Mouse (Mus musculus): Measurements from ENCODE around the gene Camk2n1. TPM values are rescaled to one million over a fixed set of nuclear protein-coding genes. Genes with fewer than 3 reads are reported as not detected.
A peak's percentile ranks its signal among the peaks of the same experiment; 100 is the strongest.

Gene Camk2n1
- total RNA-seq, 2 experiments from 2014 or later, result 12.3 to 12.6 TPM

DNA sequence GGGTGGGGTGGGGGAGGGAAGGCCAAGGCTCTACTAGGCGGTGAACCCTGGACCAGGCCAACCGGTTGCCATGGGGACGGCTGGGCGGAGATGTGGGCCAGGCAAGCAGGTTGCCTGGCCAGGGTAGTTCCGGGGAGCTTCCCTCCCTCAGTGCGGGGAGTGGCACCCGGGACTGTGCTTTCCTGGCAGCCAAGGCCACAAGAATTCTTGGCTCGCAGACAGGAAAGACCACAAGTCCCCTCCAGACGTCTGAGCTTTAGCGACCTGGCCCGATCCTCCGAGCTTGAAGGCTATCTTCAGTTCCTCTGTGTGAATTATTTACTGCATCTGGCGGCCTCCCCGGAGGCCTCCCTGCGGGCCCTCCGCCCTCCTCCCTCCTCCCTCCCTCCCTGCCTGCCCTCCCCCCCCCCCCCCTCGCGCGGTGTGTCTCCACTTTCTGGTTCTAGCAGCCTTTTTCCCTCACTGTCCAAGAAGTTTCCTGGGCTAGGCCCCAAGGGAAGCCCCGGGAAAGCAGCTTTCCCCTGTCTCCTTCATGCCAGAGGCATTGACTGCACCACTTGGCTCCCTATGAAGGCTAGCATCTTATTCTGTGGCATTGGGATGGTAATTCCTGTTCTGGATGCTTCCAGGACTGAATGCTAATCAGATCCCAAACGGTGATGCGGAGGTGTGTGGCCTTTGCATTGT, 10.7 kb downstream of the Camk2n1 start:
- peak; percentile 64 to 67 for DNase-seq

DNA sequence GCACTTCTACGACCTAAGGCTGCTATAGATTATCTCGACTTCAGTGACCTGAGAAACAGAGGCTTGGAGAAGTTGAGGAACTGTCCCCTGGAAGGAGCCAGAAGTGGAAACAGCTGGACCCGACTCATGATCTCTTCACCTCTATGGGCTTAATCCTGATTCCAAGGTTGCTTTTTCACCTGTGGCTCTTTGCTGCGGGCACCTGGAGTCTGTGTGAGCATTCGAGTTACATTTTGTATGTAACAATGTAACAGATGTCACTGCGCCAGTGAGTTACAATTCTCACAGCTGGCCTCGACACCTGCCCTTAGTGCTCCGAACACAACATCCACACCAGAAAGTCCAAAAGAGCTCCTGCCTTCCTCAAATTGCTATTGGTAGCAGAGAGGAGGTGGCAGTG, 11.3 kb downstream of the Camk2n1 start:
- DNase-seq, result no peak

DNA sequence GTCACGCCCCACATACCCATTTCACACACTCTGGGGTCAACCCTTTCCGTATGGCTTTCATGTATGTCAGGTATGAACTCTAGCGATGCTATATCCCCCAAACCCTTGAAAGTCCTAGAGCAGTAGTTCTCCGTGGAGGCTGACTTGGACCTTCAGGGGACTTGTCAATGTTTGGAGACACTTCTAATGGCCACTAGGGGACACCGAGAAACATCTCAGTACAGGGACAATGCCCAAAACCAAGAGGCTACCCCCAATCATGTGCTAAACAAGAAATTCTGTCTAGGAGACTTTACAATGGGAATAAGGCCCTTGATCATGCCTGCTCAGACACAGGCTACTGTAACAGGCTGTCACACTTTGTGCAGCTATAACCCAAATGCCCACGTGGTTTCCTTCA, 12.6 kb downstream of the Camk2n1 start:
- no peak for DNase-seq

- no peak for DNase-seq
These were observed 13.3 kb downstream of the Camk2n1 start for GRCm38 (mm10) chr4:138467451-138467850.

GRCm38 (mm10) chr4:138469080-138469479, 15.0 kb downstream of the Camk2n1 start:
- DNase-seq, result peak; percentile 48 to 55

DNA sequence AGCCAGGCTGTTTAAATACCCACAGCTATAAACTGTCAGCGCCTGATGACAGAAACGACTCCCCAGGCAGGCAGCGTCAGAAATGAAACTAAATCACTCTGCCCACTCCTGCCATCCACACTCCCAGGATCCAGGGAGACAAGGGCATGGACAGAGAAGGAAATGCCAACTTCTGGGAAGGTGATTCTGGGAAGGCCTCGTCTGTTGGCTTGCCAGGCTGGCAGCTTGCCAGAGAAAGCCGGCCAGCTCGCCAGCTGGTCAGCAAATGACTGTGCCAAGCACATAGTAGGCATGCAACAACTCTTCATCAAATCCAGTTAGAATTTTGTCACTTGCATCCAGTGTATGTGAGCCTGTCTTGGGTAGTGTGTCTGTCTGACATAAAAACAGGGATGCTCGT, 17.1 kb downstream of the Camk2n1 start:
- DNase-seq, result no peak

GRCm38 (mm10) chr4:138479595-138479994, 25.5 kb downstream of the Camk2n1 start:
- no peak for DNase-seq

GRCm38 (mm10) chr4:138480962-138481361, 26.8 kb downstream of the Camk2n1 start:
- no peak for DNase-seq

GRCm38 (mm10) chr4:138482721-138483120, 28.6 kb downstream of the Camk2n1 start:
- no peak for DNase-seq

DNA sequence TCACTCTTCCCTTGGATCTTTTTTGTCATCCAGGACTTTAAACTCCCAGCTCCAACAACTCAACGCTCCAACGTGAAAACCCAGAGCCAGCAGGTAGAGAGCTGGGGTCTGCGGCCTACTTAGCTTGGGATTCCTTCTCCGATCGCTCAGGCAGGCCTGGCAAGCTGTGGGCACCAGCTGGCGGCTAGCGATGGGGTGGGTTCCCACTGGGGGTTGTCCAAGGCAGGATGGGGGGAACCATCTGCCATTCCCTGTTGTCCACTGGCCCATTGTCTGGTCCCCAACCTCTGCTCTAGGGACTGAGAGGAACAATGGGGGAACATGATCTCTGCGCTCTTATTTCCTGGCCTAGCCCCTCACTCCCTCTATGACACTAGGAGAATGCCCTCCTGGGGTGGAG, 34.1 kb downstream of the Camk2n1 start:
- DNase-seq, result no peak

DNA sequence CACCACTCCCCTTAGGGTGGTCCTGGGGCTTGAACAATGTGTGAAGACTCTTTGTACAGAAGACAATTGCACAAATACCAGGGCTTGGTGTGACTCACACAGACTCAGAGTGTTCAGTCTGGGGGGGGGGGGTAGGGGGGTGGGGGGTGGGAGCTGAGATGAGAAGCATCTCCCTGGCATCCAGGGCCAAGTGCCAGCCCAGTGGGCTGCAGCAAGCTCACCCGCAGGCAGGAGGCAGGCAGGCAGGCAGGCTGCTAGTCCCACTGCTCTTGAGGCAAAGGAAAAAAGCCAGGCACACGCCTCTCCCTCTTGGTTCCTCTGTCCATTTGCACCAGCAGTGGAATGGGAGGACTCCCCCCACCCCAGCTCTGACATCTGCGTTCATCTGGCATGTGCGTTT, 37.0 kb downstream of the Camk2n1 start:
- no peak for DNase-seq

GRCm38 (mm10) chr4:138493161-138494001, 39.3 kb downstream of the Camk2n1 start:
- DNase-seq, result peak; percentile 88 to 90

DNA sequence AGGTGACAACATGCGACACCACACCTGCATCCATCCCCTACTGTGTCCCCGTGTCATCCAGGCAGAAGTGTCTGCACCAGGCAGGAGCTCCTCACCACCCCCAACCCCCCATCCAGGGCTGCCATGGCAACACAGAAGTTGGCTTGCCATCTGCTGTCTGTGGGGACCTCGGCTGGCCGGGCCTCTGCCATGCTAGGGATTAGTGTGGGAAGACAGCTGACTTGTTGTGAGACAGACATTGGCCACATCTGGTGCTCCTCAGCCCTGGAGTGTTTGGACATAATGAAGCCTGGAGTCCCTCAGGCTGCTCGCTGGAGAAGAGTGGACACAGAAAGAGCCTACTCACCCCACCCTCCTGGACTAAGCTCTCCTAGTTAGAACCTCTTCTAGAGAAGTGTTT, 40.8 kb downstream of the Camk2n1 start:
- DNase-seq, result peak; percentile 40 to 54

GRCm38 (mm10) chr4:138495775-138496174, 41.7 kb downstream of the Camk2n1 start:
- DNase-seq, result peak; percentile 29 to 35

- DNase-seq, result peak in 1 of 2 experiments; percentile 7
These were observed 42.8 kb downstream of the Camk2n1 start for GRCm38 (mm10) chr4:138496746-138497520.

DNA sequence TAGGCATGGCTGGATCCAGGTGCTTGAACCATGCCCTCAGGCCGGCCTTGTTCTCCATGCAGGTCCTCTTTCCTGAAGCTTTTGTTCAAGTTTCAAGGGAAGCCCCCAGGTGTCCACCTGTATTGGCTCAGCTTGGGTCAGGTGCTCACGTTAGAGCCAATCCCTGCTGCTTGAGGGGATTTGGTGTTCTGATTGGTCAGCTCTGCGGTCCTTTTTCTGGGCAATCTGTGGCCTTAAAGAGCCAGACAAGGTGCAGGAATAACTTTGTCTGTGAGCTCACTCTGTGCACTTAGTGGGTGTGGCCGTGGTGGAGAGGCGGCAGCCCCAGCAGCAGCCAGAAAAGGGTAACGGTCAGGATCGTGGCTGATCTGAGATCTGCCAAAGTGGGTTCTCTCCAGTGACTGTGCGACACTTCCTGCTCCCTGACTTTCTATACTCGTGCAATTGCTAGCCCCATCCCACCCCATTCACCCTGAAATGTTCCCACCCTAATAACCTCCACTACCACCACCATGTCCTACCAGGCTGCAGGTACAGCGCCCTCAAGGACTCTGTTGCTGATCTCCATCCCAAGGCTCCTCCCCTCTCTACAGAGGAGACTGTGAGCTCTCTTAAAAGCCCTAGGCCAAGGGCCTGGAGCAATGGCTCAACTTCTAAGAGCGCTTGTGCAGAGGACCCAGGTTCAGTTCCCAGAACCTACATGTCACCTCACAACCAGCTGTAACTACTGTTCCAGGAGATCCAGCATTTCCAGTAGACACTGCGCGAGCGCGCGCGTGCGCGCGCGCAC, 45.9 kb downstream of the Camk2n1 start:
- no peak for DNase-seq

- DNase-seq, result no peak
These were observed 46.9 kb downstream of the Camk2n1 start for GRCm38 (mm10) chr4:138501048-138501447.

- peak; percentile 34 to 68 for DNase-seq
These were observed 50.6 kb downstream of the Camk2n1 start for GRCm38 (mm10) chr4:138504632-138505101.

GRCm38 (mm10) chr4:138505171-138505870, 51.2 kb downstream of the Camk2n1 start:
- DNase-seq, result peak; percentile 16 to 63

DNA sequence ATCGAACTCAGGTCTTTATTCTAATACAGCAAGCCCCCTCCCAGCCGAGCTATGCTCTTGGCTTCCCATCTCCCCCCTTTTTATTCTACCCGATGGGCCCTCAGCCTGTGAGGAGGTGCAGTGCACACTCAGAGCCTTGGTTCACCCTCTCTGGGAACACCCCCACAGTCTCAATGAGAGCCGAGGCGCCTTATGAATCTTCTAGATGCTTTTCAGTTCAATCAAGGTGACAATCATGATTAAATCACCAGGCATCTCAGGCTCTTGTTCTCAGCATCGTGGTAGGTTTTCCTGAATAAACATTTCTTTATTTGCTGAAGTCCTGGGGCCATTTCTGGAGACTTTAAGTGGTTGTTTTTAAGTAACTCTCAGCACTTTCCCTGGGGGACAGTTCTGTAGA, 53.8 kb downstream of the Camk2n1 start:
- no peak for DNase-seq

Data from heart, adult 18-20 months (tissue).